Mouse (Mus musculus): ENCODE data around the gene Atm.

GRCm38 (mm10) chr9:53485886-53486285, 50.7 kb downstream of the Atm start:
- no peak for TF ChIP-seq CTCF (IDR thresholded peaks at IDR 0.05; ENCODE audit: insufficient read depth, low read length)
- TF ChIP-seq POLR2A (IDR thresholded peaks at IDR 0.05; ENCODE audit: borderline replicate concordance, extremely low read depth, low read depth, low read length): no peak

Data from lung, adult 2 months (tissue).